Mouse (Mus musculus) C2C12 (cell line): Measurements from ENCODE around the gene Cdhr1.

ENCODE experiments used
- CEBPB ChIP-seq: IDR thresholded peaks from one replicate; pipeline ENCODE4 v1.6.1; 2011; ENCODE audit warnings: low read depth, mild to moderate bottlenecking, control low read depth, moderate library complexity
- CTCF ChIP-seq: IDR thresholded peaks from one replicate; pipeline ENCODE4 v1.5.1; 2011; ENCODE audit not compliant: control insufficient read depth, insufficient read depth, insufficient read length
- MAX ChIP-seq: IDR thresholded peaks from one replicate; pipeline ENCODE4 v1.6.1; 2011; ENCODE audit warnings: mild to moderate bottlenecking, control low read depth
- MYOD1 ChIP-seq: IDR thresholded peaks from one replicate; pipeline ENCODE4 v1.6.1; 2011; ENCODE audit warnings: low read depth; ENCODE audit not compliant: control insufficient read depth, insufficient read length
- MYOG ChIP-seq: IDR thresholded peaks from one replicate; pipeline ENCODE4 v1.6.1; 2011; ENCODE audit not compliant: control insufficient read depth, insufficient read length; ENCODE audit errors: extremely low read depth
- USF1 ChIP-seq: IDR thresholded peaks from one replicate; pipeline ENCODE4 v1.6.1; 2011; ENCODE audit warnings: low read depth, mild to moderate bottlenecking, control low read depth, moderate library complexity

GRCm38 (mm10) chr14:37112931-37113330 lies 14.8 kb upstream of the Cdhr1 start:
- no peak for TF ChIP-seq CTCF
- no peak for TF ChIP-seq MYOG
- TF ChIP-seq CEBPB, result no peak
- no peak for TF ChIP-seq MYOD1
- no peak for TF ChIP-seq MAX
- TF ChIP-seq USF1, result no peak
